Mouse (Mus musculus) cortical plate, adult 2 months (tissue): Measurements from ENCODE around the gene Gstm6.

Source experiments
- CTCF ChIP-seq: fragments of 200-500 bp; IDR thresholded peaks from 2 replicates; pipeline ENCODE4 v1.5.1; 2011; ENCODE audit warnings: mild to moderate bottlenecking, control low read depth, low read length; ENCODE audit not compliant: insufficient read depth; ENCODE audit errors: extremely low read depth
- POLR2A ChIP-seq: fragments of 200-500 bp; IDR thresholded peaks from 2 replicates; pipeline ENCODE4 v1.6.1; 2011; ENCODE audit warnings: mild to moderate bottlenecking, low read length, control low read depth; ENCODE audit not compliant: insufficient read depth; ENCODE audit errors: extremely low read depth

DNA sequence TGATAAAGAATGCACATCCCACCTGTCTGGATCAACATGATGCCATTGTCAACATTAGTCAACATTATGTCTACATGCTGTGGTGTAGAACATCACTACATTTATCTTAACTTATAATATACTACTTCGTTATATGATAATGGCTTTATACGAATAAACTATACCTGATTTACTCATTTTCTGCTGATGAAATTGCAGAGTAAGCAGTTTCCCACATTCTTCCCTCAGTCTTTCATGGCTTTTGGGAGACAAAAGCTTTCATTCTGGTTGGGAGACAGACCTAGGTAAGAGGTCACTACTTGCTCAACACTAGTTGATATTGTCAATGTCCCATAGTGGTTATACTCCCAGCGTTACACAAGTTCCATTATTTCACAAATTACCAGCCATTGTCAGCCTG is 18.2 kb downstream of the Gstm6 start:
- no peak for TF ChIP-seq POLR2A
- TF ChIP-seq CTCF, result no peak
